Mouse (Mus musculus) liver, postnatal 0 days (tissue): ENCODE results near the gene Fam166a.

ENCODE experiments used
- CTCF ChIP-seq: sonication (generic); IDR thresholded peaks from 2 replicates; pipeline ENCODE4 v1.5.1; 2016; ENCODE audit warnings: antibody characterized with exemption, low read depth
- EP300 ChIP-seq: IDR thresholded peaks from 2 replicates; pipeline ENCODE4 v1.6.1; 2016; ENCODE audit warnings: antibody characterized with exemption, low read depth, mild to moderate bottlenecking

DNA sequence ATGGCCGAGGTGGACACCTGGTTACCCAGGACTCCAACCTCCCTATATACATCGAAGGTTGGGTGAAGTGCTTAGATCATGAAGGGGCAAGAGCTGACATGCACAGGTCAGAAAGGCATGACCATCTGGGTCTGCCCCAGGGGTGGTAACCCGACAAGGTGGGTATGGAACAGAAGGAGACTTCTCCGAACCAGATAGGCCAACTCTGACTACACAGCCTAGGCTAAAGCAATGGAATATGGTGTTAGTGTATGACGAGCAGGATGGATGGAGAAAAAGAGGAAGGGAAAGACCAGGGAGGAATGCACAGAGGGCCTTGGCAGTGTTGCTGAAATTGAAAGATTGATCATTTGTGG, 32.0 kb upstream of the Fam166a start:
- TF ChIP-seq CTCF (no peak), EP300 (no peak)
